Mouse (Mus musculus): ENCODE measurements around the gene Tet1.
A peak's percentile ranks its signal among the peaks of the same experiment; 100 is the strongest.
"Not testable (repeated sequence)": the region's sequence is repeated elsewhere in the genome, so short reads cannot be mapped to it uniquely, and the experiment has no call there.

Tet1 gene

GRCm38 (mm10) chr10:62908896-62909295 is at the start of gene Tet1:
Tet1 (minus strand) TSS chr10:62908996.
- not testable (repeated sequence) for DNase-seq

- DNase-seq = no peak
Measured at GRCm38 (mm10) chr10:62948551-62948950, 39.8 kb upstream of the Tet1 start.

- peak; percentile 77 for DNase-seq
Measured at GRCm38 (mm10) chr10:62946738-62947471, 38.1 kb upstream of the Tet1 start, which contains the start of gene Dna2. Dna2 (plus strand) TSS chr10:62947026.

- no peak for DNase-seq
Measured at GRCm38 (mm10) chr10:62944975-62945580, 36.3 kb upstream of the Tet1 start.

GRCm38 (mm10) chr10:62932381-62932780 is 23.6 kb upstream of the Tet1 start:
- DNase-seq = no peak

- DNase-seq = peak; percentile 12
Measured at GRCm38 (mm10) chr10:62924096-62924635, 15.4 kb upstream of the Tet1 start.

- no peak for DNase-seq
Measured at GRCm38 (mm10) chr10:62920766-62921156, 12.0 kb upstream of the Tet1 start.

DNA sequence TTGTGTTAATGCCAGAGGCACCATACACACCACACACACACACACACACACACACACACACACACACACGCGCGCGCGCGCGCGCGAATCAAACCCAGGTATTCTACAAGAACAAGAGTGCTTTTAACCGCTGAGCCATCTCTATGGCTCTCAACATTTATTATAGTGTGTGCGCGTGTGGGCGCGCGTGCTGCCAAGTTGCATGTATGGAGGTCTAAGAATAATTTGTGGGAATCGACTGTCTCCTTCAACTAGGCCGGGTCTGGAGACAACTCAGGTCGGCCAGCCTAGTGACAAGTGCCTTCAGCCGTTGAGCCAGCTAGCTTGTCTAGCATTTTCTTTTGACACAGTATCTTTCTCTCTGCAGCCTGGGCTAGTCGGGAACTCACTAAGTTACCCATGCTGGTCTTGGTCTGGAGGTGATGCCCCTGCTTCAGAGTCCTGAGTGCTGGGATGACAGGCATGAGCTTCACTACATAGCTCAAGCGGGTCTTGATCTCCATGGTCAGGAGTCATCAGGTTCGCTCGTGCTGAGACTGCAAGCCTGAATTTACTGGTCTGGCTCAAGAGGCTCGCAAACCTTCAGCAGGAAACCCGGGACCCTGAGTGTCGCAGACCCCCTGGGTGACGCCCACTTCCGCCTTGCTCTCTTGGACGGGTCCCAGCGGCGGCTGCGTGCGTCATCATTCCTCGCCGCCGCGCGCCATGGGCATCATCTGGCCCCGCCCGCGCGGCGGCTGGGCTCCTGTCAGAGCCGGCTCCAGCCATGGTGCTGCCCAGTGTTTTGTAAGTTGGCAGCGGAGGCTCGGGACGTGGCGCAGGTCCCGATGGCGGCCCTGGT is 11.3 kb upstream of the Tet1 start, which contains the start of gene Slc25a16:
Gene Slc25a16, plus strand, starts transcription at position 709 of the 841 bp plus-strand sequence.
- peak; percentile 95 for DNase-seq

DNA sequence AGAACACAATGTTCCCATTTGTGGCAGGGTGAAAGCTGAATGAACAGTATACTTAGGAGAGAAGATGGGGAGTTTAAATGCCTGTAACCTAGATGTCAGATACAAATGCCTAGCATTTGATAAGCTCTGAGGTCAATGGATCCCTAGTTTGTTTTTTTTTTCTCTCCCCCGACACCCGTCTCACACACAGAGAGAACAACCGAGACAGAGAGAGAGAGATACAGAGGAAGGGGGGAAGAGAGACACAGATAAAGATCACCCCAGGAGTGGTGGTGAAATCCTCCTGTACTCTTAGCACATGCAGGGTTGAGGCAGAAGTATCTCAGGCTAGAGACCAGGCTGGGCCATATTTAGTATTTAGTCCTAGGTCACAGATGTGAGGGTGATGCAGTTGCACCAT is 10.2 kb upstream of the Tet1 start:
- no peak for DNase-seq

DNA sequence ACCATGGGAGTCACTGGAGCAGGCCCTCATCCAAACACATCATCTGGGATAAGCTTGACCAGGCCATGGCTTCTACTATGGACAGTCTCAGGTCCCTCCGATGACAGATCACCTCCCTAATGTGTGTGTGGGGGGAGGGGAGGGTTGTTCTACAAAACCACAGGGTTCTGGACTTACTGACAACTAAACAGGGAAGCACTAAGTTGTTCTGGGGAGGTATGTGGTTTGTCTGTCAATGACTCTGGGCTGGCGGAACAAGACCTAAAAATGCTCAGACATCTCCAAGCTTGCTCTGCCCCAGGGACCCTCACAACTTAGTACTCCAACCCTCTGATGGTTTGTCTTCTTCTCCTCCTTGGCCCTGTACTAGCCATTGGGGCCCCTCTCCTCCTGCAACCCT is 2.3 kb upstream of the Tet1 start:
- no peak for DNase-seq

DNA sequence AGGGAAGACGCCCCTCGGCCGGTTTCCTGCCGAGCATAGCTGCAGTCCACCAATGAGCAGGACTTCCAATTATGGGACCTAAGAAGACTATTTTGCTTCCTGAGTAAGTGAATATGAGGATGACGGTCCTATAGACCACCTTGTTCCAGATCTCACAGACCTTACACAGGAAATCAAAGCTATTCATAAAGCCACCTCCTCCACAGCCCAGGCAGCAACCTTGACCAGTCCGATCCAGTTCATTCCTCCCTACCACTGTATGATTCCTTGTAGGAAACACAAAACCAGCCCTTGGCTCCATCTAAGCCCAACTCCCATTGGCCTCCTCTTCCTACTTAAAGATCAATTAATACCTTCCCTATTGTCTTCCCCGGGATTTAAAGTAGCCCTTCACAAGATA is 2.5 kb downstream of the Tet1 start:
- no peak for DNase-seq

DNA sequence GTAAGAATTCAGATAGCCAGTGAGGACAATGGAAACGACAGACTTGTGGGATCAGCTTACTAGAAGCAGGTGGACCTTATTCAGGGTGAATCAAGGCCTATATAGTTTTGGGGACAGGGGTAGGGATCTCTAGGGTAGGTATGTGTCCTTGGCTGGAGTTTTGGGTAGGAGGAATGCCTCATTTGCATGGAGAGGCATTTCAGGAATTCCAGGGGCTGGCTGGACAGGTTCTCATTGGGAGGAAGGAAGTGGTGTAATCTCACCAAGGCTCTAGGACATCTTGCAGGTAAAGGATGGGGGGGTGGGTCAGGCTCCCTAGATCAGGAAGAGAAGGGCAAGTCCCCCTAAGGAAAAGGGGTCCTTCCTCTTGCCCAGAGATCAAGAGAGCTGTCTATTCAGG is 6.0 kb downstream of the Tet1 start:
- no peak for DNase-seq

DNA sequence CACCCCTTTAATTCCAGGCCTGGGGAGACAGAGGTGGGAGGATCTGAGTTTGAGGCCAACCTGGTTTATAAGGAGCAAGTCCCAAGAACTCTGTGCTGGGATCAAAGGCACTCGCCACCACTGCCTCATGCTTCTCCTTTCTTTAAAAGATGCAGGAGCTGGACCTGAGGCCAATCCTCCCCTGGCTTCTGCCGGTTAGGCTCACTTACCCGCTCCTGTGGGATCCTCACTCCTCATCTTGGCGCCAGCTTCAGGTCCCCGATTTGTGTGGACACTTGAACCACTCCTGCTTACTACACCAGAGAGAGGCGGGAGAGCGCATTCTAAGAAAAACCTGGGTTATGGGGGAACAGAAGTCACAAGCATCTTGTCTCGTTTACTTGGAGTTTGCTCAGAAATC is 7.0 kb downstream of the Tet1 start:
- no peak for DNase-seq

DNA sequence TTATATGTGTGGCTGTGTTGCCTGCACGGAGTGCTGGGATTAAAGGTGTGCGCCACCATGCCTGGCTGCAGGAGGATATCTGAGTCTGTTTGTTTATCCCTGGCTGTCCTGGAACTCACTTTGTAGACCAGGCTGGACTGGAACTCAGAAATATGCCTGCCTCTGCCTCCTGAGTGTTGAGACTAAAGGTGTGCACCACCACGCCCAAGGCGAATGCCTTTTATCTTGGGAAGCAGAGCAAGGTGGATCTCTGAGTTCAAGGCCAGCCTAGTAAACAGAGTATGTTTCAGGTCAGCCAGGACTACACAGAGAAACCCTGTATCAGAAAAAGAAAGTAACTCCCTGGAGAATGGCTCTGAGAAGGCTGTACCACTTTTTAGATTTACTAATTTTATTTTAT is 8.7 kb downstream of the Tet1 start:
- DNase-seq = no peak

DNA sequence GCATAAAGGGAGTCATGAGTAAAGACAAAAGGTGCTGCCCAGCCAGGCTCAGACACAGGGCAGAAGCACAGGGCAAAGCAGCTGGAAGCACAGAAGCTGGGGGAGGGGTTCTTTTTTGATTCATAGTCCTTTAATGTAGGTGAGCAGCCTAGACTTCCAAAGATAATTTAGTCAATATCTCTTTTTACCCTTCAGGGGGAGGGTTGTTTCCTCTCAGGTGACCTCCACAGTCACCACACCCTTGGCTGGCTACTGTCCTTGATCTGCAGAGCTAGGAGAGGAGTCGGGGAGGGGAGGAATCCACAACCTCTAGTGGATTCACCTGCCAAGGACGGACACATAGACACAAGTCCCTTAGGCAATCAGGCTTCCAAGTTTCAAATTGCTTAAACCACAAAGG is 10.7 kb downstream of the Tet1 start:
- no peak for DNase-seq

- DNase-seq = no peak
Measured at GRCm38 (mm10) chr10:62897437-62897836, 11.4 kb downstream of the Tet1 start.

DNA sequence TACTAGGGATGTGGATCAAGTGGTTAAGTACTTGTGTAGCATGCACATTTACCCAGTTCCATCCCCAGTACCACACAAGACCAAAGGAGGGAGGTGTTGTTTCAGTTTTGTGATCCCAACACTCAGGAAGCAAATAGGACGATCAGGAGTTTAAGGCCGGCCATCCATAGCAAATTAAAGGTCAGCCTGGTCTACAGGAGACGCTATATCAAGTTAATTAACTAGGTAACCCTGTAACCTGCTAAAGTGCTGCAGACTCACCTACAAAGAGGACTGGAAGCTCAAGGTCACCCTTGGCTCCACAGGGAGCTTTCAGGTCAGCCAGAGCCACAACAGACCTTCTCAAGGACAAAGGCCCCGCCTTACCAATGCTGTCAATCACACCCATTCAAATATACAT is 12.0 kb downstream of the Tet1 start:
- no peak for DNase-seq

DNA sequence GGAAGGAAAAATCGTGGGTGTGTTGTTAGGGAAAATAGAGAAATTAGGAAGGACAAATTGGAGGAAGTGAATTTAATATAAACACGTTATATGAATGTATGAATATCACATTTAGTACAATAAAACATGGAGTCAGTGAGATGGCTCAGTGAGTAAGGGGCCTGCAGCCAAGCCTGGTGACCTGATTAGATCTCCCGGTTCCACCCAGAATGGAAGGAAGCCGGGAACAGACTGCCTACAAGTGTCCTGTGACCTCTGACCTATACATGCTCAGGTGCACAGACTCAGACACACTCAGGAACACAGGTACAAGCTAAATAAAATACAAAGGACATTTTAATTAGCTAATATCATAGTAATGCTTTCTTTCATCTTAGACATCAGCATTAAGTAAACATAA is 12.8 kb downstream of the Tet1 start:
- no peak for DNase-seq

DNA sequence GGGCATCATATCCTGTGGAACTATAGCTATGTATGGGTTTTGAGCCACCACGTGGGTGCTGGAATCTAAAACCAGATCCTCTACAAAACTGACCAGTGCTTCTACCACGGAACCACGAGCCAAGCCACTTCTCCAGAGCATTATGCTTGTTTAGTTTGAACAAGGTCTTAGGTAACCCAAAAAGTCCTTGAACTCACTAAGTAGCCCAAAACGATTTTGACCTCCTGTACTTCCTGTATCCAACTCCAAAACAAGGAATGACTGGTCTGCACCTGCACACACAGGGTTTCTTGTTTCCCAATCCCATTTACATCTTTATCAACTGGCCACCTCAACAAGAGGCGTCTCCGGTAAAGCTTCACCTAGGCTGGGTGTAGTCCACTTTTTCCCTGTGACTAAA is 13.4 kb downstream of the Tet1 start:
- DNase-seq = peak; percentile 33

DNA sequence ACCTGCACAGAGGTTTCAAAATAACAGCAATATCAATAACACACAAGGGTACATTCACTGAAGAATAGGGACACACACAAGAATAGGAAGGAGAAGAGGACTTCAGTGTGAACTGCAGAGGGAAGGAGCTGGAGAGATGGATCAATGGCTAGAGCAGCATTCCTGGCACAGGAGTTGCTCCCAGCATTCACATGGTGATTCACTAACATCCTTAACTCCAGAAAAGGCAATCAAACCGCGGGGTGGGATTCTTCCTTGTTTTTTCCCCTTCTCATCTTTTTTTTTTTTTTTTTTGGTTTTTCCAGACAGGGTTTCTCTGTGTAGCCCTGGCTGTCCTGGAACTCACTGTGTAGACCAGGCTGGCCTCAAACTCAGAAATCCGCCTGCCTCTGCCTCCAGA is 14.3 kb downstream of the Tet1 start:
- no peak for DNase-seq

- no peak for DNase-seq
Measured at GRCm38 (mm10) chr10:62893356-62893884, 15.4 kb downstream of the Tet1 start.

DNA sequence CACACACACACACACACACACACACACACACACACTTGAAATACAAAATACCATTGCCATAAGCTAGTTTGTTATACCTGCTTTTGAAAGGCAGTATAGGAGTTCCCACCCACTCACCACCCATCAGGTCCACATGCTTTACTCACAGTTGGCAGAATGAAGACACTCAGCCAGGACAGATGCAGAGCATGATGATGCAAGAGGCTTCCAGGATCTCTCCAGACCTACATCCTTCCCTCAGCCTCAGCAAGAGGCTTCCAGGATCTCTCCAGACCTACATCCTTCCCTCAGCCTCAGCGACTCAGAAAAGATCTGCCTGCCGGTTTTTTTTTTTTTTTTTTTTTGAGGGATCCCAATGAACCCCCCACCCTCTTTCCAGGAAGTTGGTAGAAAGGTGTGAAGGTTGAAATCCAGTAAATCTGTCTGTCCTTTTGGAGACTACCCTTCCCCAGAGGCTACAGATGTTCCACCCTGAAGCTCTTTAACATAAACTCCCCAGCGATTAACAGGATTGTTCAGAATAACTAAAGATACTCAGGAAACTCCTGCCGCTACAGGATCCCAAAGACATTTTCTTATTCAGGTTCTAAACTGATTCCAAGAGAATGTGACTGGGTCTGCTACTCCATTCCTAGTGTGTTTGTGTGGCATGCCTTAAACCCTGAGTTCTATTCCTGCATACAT is 16.1 kb downstream of the Tet1 start:
- DNase-seq = no peak

- DNase-seq = no peak
Measured at GRCm38 (mm10) chr10:62891025-62891424, 17.8 kb downstream of the Tet1 start.
